Mouse (Mus musculus) layer of hippocampus, adult 18-20 months (tissue): ENCODE measurements at regions not wholly inside any gene's neighbourhood (a gene's known extent, or its start where the extent isn't known, plus 50 kb on each side); places are given as distances from the start of the nearest gene placed in this dataset.

Experiments used
- DNase-seq, 2 experiments: peaks; one replicate each; pipeline ENCODE4 v3.0.0; 2022; ENCODE audit warnings: low spot score in 2 of 2

- no peak for DNase-seq
Observed at GRCm38 (mm10) chr12:69101965-69102364, 57.0 kb downstream of the Rps29 start.

GRCm38 (mm10) chr12:69094856-69095255 lies 64.1 kb downstream of the Rps29 start:
- no peak for DNase-seq

- peak in 1 of 2 experiments; percentile 7 for DNase-seq
Observed at GRCm38 (mm10) chr12:69093073-69093797, 65.8 kb downstream of the Rps29 start.

GRCm38 (mm10) chr12:69087928-69088609 lies 70.9 kb downstream of the Rps29 start:
- DNase-seq = peak; percentile 4 to 85

GRCm38 (mm10) chr12:69085522-69086179 lies 73.3 kb downstream of the Rps29 start:
- DNase-seq = no peak

- no peak for DNase-seq
Observed at GRCm38 (mm10) chr12:69084656-69085055, 74.3 kb downstream of the Rps29 start.

GRCm38 (mm10) chr12:69082051-69082450 lies 76.9 kb downstream of the Rps29 start:
- DNase-seq = no peak

GRCm38 (mm10) chr12:69039553-69039952 lies 119.4 kb downstream of the Rps29 start:
- DNase-seq = no peak

GRCm38 (mm10) chr12:69023594-69023993 lies 135.4 kb downstream of the Rps29 start:
- no peak for DNase-seq

GRCm38 (mm10) chr12:69016705-69017306 lies 142.2 kb downstream of the Rps29 start:
- DNase-seq = no peak

GRCm38 (mm10) chr12:69005141-69005540 lies 153.8 kb downstream of the Rps29 start:
- DNase-seq = no peak

- peak in 1 of 2 experiments; percentile 21 for DNase-seq
Observed at GRCm38 (mm10) chr12:69002106-69002505, 156.9 kb downstream of the Rps29 start.

GRCm38 (mm10) chr12:68997259-68997658 lies 161.7 kb downstream of the Rps29 start:
- DNase-seq = peak in 1 of 2 experiments; percentile 22

GRCm38 (mm10) chr12:68996740-68997139 lies 162.2 kb downstream of the Rps29 start:
- DNase-seq = peak; percentile 6 to 13

GRCm38 (mm10) chr12:68980640-68981039 lies 178.3 kb downstream of the Rps29 start:
- no peak for DNase-seq

GRCm38 (mm10) chr12:68980173-68980572 lies 178.8 kb downstream of the Rps29 start:
- DNase-seq = no peak

- no peak for DNase-seq
Observed at GRCm38 (mm10) chr12:68979232-68979631, 179.8 kb downstream of the Rps29 start.

- no peak for DNase-seq
Observed at GRCm38 (mm10) chr12:68977276-68977675, 181.7 kb downstream of the Rps29 start.

- DNase-seq = no peak
Observed at GRCm38 (mm10) chr12:68947240-68947639, 211.7 kb downstream of the Rps29 start.

GRCm38 (mm10) chr12:68910590-68910989 lies 248.4 kb downstream of the Rps29 start:
- no peak for DNase-seq

- no peak for DNase-seq
Observed at GRCm38 (mm10) chr12:68904770-68905169, 254.2 kb downstream of the Rps29 start.

- no peak for DNase-seq
Observed at GRCm38 (mm10) chr12:68889141-68889540, 269.8 kb downstream of the Rps29 start.
